Mouse (Mus musculus) MEL (cell line): ENCODE results near the gene Ttc39d.

Experiments used
- BHLHE40 ChIP-seq: IDR thresholded peaks from 2 replicates; pipeline ENCODE4 v1.6.1; 2012; ENCODE audit warnings: low read depth, mild to moderate bottlenecking, inconsistent platforms, low read length, improper control_type of control experiment, borderline replicate concordance
- CHD2 ChIP-seq: IDR thresholded peaks from 2 replicates; pipeline ENCODE4 v1.6.1; 2011; ENCODE audit warnings: low read length, improper control_type of control experiment
- CTCF ChIP-seq, 3 experiments: IDR thresholded peaks in 2 of 3; conservative IDR thresholded peaks in 1 of 3; 2 replicates each; pipeline ENCODE4 v1.5.1; 2011 to 2012; ENCODE audit warnings: low read length in 3 of 3, low read depth in 2 of 3, mild to moderate bottlenecking in 2 of 3, improper control_type of control experiment in 1 of 3, inconsistent platforms in 1 of 3, mixed read lengths in 1 of 3, moderate library complexity in 1 of 3; ENCODE audit not compliant: control insufficient read depth in 1 of 3, insufficient read depth in 1 of 3, poor library complexity in 1 of 3, severe bottlenecking in 1 of 3
- EP300 ChIP-seq, 2 experiments: IDR thresholded peaks; 2 replicates each; pipeline ENCODE4 v1.6.1; 2011; ENCODE audit warnings: improper control_type of control experiment in 2 of 2, low read length in 2 of 2, low read depth in 1 of 2, mild to moderate bottlenecking in 1 of 2
- KAT2A ChIP-seq: conservative IDR thresholded peaks from 2 replicates; pipeline ENCODE4 v1.6.1; 2012; ENCODE audit warnings: low read depth, low read length, improper control_type of control experiment, inconsistent platforms
- MAFK ChIP-seq: IDR thresholded peaks from 2 replicates; pipeline ENCODE4 v1.6.1; 2011; ENCODE audit warnings: low read depth, mild to moderate bottlenecking, low read length, improper control_type of control experiment, borderline replicate concordance
- MAX ChIP-seq: IDR thresholded peaks from 2 replicates; pipeline ENCODE4 v1.6.1; 2011; ENCODE audit warnings: low read length, improper control_type of control experiment
- MAZ ChIP-seq: IDR thresholded peaks from 2 replicates; pipeline ENCODE4 v1.6.1; 2012; ENCODE audit warnings: low read depth, mild to moderate bottlenecking, inconsistent platforms, low read length, improper control_type of control experiment
- MYC ChIP-seq: IDR thresholded peaks from 2 replicates; pipeline ENCODE4 v1.6.1; 2011; ENCODE audit warnings: low read depth, mild to moderate bottlenecking, low read length, improper control_type of control experiment, moderate library complexity
- NRF1 ChIP-seq: IDR thresholded peaks from 2 replicates; pipeline ENCODE4 v1.6.1; 2014; ENCODE audit warnings: low read depth, mild to moderate bottlenecking, inconsistent platforms, low read length, improper control_type of control experiment, moderate library complexity; ENCODE audit not compliant: poor library complexity, insufficient read depth, severe bottlenecking
- POLR2A ChIP-seq, 2 experiments: IDR thresholded peaks; 2 replicates each; pipeline ENCODE4 v1.6.1; 2011 to 2012; ENCODE audit warnings: low read length in 2 of 2, mild to moderate bottlenecking in 2 of 2, control low read depth in 1 of 2, improper control_type of control experiment in 1 of 2, low read depth in 1 of 2, moderate library complexity in 1 of 2; ENCODE audit not compliant: control insufficient read depth in 1 of 2, insufficient read depth in 1 of 2, poor library complexity in 1 of 2
- TBP ChIP-seq: IDR thresholded peaks from 2 replicates; pipeline ENCODE4 v1.8.0; 2011; ENCODE audit warnings: low read depth, low read length, improper control_type of control experiment
- UBTF ChIP-seq: IDR thresholded peaks from 2 replicates; pipeline ENCODE4 v1.6.1; 2012; ENCODE audit warnings: low read depth, mild to moderate bottlenecking, inconsistent platforms, low read length, improper control_type of control experiment, moderate library complexity, borderline replicate concordance; ENCODE audit not compliant: insufficient read depth

GRCm38 (mm10) chr17:80160454-80160853 lies 46.8 kb upstream of the Ttc39d start:
- no peak for TF ChIP-seq MAX
- TF ChIP-seq CTCF (IDR thresholded peaks at IDR 0.05 in 2 of 3, conservative IDR thresholded peaks at IDR 0.05 in 1 of 3; ENCODE audit: control insufficient read depth in 1 of 3, insufficient read depth in 1 of 3, low read depth in 2 of 3, low read length in 3 of 3, poor library complexity in 1 of 3, severe bottlenecking in 1 of 3) = no peak
- TF ChIP-seq POLR2A (IDR thresholded peaks at IDR 0.05; ENCODE audit: control insufficient read depth in 1 of 2, insufficient read depth in 1 of 2, low read depth in 1 of 2, low read length in 2 of 2, poor library complexity in 1 of 2) = no peak
- no peak for TF ChIP-seq MAZ
- no peak for TF ChIP-seq KAT2A
- no peak for TF ChIP-seq CHD2
- TF ChIP-seq MAFK = no peak
- TF ChIP-seq UBTF = no peak
- TF ChIP-seq BHLHE40 = no peak
- TF ChIP-seq MYC = no peak
- TF ChIP-seq NRF1 = no peak
- no peak for TF ChIP-seq EP300 (IDR thresholded peaks at IDR 0.05; ENCODE audit: low read depth in 1 of 2, low read length in 2 of 2)
- no peak for TF ChIP-seq TBP
